Mouse (Mus musculus) frontal cortex, postnatal 10 days (tissue): Measurements from ENCODE around the gene Cdk17.
A peak's percentile ranks its signal among the peaks of the same experiment; 100 is the strongest.

ENCODE experiments used
- DNase-seq, 2 experiments: peaks; one replicate each; pipeline ENCODE4 v3.0.0; 2022; ENCODE audit warnings: low spot score in 2 of 2, mixed read lengths in 1 of 2

Gene Cdk17

DNA sequence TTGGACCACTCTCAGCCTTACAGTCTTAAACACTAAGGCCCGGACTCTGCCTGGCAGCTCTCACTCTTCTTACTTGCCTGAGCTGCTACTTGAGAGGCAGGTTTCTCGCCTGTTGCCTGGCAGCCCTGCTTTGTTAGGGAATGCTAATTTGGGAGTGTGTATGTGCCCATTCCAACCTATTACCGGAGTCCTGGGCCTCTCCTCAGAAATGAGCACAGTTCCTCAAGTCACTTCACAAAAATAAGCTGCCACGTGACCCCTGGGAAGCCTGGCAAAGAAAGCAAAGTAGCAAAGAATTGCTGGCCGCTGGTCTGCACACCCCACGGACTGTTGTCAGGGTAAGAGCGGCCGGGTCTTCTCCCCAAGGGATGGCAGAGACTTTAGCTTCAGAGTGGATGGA lies 102.8 kb downstream of the Cdk17 start:
- DNase-seq = no peak

DNA sequence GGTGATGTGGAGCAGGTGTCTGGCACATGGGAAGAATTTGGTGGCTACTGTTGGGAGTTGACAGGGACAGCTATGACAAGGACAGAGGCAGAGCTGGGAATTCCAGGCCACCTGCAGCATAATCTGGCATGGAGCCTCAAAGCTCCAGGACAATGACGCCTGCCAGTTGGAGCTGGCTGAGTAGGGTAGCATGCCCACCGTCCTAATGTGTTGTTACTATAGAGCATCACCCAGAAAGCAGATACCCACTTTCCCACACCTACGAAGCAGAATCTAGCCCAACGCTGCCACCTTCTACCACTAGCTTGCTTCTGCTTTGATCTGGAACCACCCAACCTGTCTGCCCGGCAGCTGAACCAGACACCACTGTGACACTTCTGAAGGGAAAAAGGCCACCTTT lies 103.3 kb downstream of the Cdk17 start:
- DNase-seq = no peak

DNA sequence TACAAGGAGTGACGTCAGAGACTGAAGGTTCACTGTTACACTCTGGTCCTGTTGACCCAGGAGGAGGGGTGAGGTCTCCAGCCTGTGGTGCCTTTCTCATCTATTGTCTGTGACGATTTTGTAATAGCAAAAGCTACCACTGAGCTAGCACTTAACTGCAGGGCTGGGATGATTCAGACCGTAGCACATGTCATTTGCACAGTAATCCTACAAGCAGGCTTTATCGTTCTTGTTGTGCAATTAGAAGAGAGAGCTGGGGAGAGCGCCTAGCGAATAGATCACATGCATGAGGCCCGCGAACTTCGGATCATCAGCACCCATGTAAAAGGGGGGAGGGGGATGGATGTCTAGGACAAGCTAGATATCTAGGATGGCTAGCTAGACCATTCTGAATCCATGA lies 105.2 kb downstream of the Cdk17 start:
- DNase-seq = no peak

DNA sequence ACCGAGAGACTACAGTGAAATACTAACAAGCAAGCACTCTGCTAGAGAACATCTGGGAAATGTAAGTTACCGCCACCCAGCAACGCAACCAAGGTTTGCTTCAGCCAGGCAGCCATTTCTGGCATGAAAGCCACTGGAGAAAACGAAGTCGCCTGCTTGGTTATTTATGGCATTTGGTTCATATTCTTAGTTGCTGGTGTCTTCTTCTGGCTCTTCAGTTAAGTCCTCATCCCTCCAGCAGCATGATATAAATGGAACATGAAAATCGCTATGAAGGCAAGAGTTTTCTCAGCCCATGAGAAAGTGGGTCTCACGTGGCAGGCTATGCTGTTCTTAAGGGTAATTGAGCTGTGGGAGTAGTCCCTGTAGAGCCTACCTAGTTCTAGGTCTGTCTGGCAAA lies 105.8 kb downstream of the Cdk17 start:
- DNase-seq = no peak

DNA sequence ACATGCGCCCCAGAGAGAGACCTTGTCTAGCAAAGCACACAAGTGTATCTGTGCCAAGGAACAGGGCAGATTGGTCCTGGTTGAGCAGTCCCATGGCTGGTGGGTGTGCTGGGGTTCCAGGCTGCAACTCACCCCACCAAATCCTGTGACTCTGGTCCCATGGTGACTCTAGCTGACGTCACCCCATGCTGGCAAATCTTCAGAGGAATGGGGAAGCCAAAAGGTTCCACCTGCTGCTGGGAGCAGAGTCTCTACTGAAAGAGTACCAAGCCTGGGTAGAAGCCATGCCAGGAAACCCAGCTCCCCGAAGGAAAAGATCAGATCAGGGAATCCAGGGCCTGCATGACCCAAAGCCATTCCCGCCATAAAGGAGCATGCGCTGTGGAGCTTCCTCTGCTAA lies 106.8 kb downstream of the Cdk17 start:
- no peak for DNase-seq

DNA sequence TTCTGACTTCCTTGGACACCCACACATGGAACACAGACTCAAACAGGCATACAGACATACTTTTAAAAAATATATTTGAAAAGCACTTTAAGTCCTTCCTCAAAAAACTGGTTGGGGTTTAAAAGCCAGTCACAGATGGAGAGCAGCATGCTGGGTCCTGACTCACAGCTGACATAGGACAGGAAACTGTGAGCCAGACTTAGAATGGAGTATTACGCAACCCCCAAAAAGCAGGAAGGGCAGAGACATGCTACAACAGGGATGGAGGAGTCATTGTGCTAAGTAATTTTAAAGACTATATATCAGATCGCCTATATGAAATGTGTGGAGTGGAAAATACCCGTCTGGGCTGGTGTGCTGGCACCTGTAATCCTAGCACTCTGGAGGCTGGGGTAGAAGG lies 107.7 kb downstream of the Cdk17 start:
- no peak for DNase-seq

DNA sequence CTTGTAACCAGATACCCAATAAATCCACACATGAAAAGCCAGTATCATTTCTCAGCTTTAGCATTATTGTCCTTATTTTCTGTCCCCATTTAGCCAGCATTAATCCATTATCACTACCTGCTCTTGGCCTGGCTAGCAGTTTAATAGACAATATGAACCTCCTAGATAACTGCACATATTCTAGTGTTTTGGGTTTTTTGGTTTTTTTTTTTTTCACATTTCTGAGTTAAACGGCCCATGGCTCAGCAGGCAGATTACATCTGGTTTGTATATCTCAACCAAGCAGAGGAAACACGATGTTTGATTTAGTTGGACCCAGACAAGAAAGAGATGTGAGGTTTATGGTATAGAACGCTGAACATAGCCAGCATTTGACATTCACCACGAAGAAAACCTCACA lies 109.1 kb downstream of the Cdk17 start:
- DNase-seq = no peak

DNA sequence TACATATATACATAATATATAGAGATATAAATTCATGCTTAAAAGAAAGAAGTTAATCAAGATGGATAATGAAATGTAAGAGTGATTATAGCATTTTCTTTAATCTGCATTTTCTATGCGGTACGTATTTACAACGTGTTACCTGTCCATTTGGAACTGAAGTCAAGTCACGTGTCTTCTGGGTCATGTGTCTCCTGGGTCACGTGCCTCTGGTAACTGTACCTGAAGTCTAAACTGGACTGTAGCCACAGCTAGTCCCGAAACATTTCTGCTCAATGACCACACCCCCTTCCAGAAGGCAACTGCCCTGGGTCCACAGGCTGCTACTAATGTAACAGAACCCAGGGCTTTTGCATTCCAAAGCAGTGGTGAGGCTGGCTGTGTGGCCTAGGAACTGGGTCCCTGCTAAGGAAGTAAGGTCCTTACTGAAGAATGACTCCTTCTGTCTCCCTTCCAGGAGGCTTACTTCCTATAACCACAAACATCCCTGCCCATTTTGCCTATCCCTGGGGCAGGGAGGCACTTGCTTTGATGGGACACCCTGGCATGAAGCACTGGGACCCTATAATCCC lies 110.3 kb downstream of the Cdk17 start:
- DNase-seq = no peak

DNA sequence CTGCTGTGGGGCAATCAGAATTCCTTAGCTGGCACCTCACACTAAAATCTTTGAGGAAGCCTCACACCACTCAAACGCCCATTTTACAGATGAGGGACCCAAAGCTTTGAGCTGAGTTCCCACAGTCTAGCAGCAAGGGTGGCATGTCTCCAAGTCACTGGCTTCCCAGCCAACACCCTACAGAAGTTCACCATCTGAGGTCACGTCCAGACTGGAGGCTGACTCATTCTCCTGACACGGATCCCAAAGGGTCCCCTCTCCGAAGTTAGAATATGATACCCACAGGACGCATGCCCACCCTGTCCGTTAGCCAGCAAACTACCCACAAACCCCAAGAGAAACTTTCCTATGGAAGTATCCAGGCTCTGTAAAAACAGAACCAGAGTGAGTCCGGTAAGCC lies 111.2 kb downstream of the Cdk17 start:
- DNase-seq = no peak

DNA sequence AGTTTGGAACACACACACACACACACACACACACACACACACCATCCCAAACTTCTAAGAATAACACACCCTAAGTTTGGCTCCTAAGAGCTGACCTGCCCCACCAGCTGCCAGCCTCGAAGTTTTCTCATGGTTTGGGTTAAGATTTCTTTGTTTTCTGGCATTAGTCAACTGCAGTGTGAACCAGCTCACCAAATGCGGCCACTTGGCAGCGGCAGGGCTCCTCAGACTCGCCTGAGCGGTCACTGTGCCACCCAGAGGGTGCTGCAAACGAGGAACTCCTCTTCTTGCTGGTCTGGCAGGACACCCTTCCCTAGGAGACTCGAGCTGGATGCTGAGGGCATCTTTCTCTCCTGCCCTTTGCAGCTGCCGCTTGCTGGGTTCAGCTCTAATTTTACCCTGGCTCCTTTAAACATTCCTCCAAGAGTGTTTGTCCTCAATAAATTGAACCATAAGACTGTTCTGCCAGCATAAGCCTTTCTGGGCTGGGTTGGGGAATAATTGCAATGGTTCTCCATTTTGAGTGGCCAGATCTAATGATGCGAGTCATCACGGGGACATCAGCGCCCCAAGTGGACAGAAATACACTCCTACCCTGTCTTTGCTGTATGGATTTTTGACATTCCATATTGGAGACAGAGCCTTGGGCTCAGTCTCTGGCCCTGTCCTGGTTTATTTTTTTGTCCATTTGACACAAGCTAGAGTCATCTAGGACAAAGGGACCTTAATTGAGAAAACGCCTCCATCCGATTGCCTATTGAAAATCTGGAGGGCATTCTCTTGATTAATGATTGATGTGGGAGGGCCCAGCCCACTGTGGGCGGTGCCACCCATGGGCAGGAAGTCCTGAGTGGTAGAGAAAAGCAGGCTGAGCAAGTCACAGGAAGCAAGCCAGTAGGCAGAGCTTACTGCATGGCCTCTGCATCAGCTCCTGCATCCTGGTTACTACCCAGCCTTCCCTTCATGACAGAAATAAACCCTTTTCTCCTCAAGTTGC lies 112.6 kb downstream of the Cdk17 start:
- no peak for DNase-seq

DNA sequence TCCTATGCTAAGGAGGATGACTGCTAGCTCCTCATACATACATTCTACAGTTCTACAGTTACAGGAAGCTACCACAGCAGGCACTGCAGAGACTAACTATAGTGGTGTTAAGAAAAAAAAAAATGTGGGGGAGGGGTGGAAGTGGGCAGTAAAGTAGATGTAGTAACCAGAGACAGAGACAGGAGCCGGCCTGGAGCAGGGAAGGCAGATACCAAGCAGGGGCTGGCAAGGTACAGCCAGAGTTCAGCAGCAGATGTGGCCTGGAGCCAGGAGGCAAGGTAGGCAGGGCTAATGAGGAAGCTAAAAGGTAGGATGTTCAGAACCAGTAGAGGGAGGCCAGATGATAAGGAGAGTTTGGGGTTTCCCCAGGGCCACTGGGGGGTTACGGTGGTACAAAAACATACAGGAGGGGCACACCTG lies 113.6 kb downstream of the Cdk17 start:
- no peak for DNase-seq

DNA sequence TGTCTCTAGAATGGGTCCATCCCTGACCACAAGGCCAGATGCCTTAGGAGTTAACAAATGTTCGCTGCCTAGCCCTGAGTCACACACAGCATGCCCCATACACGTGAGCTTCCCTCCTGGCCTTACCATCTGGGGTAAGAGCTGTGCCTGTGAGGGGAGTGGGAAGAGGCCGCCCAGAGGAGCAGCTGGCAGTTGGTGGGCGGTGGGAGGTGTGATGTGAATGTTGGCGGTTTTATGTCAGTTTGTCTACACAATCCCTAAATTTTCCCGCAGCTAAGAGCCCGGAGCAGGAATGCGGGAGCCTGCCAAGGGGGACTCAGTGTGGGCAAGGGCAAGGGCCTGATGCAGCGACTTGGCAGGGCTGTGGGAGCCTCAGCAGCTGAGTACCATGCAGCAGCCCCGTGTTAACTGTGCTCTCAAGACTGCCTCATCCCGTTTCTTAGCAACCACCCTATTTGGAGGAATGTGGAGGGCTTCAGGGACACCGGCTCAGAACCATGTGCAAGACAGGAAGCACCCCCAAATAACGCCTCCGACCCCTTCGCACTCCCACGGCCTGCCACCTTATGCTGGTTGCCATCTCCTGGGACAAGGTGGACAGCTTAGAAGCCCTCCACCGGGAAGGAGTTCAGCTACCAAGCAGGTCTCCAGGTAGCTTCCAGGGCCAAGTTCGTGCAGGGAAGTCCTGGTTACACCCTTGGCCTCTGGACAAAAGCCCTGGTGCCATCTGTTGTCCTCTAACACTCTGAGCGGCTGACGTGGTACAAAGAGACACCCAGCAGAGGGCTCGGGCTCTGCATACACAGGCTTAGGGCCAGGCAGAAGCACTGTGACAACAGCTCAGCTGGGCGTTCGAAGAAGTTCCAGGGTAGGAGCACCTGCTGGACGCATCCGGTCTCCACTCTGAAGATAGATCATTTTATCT lies 114.8 kb downstream of the Cdk17 start:
- peak; percentile 84 to 93 for DNase-seq

DNA sequence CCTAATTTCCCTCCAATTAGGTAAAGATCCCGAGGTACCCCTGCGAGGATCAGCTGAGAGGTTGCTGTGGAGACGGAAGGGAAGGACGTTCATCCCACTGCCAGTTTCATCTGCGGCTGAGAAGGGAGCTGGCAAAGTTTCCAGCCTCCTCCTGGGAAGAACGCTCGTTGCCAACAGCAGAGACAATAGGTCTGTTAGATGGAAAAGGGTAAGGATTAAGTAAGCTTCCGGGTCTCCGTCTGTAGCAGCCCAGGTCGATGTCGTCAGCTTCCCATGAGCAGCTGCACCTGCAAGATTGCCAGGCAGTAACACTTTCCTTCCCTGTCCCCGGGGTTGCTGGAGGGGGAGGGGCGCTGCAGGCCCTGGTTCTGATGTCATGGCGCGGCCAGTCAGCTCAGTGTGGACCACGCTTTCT lies 115.7 kb downstream of the Cdk17 start:
- DNase-seq = peak; percentile 76 to 78

DNA sequence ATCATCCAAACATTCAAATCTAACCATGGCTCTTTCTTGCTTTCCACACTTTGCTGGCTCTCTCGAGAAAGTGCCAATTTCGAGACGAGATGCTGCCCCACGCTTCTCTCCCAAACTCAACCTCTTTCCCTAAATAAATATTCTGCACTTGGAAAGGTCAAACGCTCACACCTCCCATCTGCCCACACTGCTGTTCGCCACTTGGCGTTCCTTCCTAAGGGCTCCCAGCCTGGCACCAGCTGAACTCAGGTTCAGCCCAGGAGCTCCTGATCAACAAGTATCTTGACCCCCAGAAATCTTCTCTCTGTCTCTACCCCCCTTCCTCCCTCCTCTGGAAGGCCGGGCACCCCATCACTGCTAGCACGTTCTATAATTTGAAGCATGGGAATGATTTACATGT lies 116.2 kb downstream of the Cdk17 start:
- DNase-seq = no peak

DNA sequence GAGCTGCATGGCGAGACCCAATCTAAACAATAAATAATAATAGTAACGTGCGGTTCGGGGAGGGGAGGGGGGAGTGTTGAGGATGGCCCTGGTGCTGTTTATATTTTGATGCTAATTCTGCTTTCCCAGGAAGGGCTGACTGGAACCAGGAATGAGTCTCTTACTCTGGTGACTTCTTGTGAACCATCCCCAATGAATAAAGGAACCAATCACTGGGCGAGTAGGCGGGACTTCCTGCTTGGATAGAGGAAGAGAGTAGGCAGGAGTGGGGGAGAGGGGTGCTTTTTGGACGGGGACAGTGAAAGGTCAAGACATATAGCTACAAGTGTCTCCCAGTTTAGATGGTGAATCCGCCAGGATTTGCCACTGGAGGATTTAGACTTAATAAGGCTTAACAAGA lies 117.7 kb downstream of the Cdk17 start:
- DNase-seq = no peak

DNA sequence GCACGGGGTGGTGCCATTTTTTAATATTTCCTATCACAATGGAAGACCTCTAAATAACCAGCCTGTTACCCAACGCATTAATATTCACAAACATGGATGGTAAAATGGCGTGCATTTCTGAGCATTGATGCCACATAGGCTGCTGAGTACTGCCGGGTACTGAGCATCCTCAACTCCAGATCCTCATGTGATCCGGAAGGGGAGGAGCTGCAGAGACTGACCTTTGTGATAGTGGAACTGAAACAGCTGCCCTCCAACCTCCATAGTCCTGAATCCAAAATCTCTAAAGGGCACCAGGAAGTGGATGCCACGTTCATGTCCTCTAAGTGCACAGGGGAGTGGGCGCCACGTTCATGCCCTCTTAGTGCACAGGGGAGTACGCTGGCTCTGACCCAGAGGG lies 118.4 kb downstream of the Cdk17 start:
- DNase-seq = no peak

DNA sequence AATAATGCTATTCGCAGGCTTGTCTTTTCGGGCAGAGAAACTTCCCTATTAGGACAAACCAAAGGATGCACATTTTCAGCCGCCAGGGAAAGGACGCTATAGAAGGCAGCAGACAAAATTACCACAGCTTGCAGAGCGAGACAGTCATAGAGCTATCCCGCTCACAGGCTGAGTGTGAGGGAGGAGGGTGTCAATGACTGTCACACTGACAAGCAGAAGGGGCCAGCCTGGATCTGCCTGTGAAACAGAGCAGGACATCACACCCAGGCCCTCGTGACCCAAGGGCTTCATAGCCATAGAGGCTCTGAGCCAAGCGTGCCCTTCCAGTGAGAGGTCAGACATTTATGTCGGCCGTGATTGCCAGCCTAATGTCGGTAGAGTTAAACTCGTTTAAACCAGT lies 119.9 kb downstream of the Cdk17 start:
- DNase-seq = no peak

DNA sequence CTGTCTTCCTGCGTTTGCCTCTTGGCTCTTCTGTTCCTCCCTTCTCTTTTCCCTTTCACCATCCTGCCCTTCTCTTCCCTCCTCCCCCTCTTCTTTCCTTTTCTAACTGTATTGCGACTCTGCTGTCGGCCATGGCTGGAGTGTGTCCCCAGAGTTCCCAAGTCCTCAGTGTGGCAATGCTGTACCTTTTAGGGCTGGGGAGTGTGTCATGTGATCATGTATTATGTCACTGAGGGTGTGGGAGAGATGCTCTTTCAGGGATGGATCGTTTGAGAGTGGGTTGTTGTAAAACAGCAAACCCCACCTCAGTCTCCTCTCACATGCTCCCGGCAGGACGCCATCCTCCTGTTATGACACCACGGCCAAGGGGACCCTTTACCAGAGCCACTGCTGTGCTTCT lies 120.4 kb downstream of the Cdk17 start:
- no peak for DNase-seq

DNA sequence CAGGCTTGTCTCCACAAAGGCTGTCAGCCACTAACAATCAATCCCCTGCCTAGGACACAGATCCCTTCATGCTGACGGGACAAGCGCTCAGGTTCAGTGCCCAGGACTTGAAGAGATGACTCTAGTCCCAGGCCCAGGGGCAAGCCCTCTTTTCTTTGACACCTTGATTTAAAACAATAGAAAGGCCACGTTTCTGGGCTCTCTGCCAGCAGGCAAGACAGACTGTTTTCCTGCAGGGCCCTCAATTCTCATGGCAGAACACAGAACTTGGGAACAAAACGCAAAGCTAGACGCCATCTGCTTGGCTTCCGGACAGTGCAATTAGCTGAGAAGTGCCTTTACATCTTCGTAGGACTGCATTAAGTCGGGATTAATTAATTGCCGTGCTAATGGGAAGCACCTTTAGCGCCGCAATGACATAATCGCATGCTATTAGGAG lies 121.9 kb downstream of the Cdk17 start:
- no peak for DNase-seq

DNA sequence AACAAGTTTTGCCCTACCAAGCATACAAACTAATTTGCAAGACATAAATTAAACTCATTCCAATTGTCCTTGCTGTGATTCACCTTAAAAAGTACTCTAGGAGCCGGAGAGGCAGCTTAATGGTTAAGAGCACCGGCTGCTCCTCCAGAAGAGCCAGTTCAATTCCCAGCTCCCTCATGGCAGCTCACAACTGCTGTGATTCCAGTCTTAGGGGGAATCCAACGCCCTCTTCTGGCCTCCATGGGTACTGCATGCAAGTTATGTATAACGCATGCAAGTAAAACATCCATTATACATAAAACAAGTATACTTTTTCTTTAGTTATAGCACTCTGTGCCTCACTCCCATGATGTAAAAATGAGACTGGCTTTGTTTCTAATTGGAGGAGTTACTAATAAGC lies 122.6 kb downstream of the Cdk17 start:
- no peak for DNase-seq

DNA sequence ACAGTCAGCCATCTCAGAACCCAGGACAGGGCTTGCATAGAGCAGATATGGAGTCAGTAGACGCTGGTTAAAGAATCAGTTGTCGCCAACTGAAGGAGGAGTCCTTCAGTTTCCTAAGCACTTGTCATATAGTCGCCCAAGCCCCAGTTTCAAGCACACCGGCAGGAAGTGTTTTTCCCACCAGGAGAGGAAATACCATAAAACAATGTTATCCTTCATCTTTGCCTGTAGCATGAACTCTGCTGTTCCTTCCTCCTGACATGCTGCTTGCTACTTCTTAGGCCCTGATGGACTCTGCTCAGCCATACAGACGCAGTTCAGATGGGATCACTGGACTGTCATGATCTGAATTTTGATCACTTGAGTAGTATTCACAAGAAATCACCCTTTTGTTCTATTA lies 124.8 kb downstream of the Cdk17 start:
- DNase-seq = no peak

DNA sequence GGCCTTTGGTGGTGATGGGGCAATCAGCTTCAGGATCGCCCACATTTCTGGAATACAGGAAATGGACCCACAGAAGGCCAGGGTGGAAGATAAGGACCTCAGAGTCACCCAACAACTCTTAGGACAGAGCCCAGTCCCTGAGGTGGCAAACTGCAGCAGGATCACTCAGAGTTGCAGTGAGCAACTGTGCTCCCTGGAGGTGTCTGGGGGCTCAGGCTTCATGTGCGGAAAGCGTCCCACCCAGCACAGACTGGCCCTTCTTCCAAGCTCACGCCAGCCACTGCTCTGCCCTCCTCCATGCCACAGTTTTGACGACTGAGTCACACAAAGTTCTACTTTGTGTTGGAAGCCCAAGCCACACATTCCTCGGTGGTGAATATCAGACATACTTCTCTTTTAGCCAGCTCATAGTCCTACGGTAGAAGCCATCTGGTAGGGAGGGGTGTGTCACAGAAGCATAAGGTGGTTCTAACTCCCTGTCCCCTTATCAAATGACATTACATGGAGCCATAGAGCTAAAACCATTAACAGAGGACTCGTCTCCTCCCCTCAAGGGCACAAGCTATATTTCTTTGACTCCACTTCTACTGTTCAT lies 127.0 kb downstream of the Cdk17 start:
- DNase-seq = no peak
